Mouse (Mus musculus) cerebellum, adult (tissue): ENCODE results near the gene Cers2.
A peak's percentile ranks its signal among the peaks of the same experiment; 100 is the strongest.

Source experiments
- ATAC-seq: cut with Nextera tagmentation; 2 replicates; pipeline ENCODE4 v1.9.2; 2017; ENCODE audit warnings: mild to moderate bottlenecking, moderate library complexity, mixed read lengths; ENCODE audit not compliant: insufficient number of reproducible peaks, low FRiP score, low TSS enrichment

The Cers2 gene

DNA sequence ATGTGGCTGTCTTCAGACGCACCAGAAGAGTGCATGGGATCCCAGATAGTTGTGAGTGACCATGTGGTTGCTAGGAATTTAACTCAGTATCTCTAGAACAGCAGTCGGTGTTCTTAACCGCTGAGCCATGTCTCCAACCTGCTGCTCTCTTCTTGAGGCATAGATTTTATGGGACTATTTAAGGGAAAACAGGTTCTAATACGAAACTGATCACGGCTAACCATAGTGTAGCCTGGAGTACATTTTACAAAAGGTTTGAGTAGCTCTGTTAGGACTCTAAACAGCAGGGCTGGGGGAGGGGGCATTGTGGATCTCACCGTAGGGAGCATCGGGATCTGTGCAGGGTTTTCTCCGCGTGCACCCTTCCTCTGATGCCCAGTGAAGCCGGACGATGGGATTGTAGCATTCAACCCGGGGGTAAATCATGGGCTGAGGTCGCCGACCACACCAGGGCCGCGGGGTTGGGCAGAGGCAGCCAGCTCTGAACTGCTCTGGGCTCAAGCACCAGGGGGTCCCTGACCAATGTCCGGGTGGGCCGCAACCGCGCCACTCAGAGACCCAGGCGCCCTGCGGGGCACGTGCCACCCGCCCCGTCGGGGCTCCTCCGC is at the start of gene Cers2:
Gene Cers2, plus strand, starts transcription at position 306 of the 608 bp plus-strand sequence.
- peak; percentile 15; the same call in 1 of the 2 replicates for ATAC-seq

DNA sequence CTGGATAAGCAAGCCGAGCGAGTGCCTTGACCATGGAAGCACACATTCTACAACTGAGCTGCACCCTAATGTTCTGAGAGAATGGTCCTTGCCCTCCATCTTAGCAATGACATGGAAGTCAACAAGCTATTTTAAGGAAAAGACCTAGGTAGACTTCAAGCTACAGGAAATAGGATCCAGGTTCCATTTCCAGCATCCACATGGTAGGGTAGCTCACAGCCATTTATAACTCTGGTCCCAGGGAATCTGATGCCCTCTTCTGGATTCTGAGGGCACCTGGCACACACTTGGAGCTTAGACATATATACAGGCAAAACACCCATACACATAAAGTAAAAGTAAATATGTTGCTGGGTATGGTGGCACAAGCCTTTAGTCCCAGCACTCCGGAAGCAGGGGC is 48.5 kb upstream of the Cers2 start:
- ATAC-seq, result no peak

GRCm38 (mm10) chr3:95267855-95268254 is 46.7 kb upstream of the Cers2 start:
- no peak for ATAC-seq

DNA sequence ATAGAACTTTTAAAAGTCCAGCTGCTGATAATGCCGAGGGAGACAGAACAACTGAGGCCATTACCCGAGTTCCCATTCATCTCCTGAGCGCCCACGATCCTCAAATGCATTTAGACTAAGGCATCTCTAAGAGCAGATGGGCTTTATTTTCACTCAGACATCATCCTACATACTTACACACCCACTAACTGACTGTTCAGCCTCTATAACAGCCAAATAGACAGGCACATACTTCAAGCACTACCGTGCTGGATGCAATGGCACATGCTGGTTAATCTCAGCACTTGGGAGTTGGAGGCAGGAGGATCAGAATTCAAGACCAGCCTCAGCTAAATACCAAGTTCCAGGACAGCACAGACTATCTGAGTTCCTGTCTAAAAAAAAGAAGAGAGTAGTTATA is 44.8 kb upstream of the Cers2 start:
- no peak for ATAC-seq

- ATAC-seq, result no peak
Measured at GRCm38 (mm10) chr3:95270766-95271364, 43.7 kb upstream of the Cers2 start.

DNA sequence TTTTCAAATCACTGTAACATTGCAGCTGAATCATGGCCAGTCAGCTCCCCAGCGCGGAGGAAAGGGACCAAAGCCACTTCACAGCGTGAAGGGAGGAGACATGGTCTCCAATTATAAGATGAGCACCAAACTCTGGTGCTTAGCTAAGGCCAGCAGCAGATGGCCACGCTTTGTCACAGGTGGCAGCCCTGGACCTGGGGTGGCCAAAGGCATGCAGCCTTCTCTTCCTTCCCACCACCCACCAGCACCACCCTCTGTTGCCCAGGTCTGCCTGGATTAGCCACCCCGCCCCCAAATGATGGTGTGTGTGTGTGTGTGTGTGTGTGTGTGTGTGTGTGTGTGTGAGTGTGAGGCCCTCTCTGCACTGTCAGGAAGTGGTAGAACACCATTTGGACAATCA is 41.1 kb upstream of the Cers2 start:
- peak; percentile 92 for ATAC-seq

DNA sequence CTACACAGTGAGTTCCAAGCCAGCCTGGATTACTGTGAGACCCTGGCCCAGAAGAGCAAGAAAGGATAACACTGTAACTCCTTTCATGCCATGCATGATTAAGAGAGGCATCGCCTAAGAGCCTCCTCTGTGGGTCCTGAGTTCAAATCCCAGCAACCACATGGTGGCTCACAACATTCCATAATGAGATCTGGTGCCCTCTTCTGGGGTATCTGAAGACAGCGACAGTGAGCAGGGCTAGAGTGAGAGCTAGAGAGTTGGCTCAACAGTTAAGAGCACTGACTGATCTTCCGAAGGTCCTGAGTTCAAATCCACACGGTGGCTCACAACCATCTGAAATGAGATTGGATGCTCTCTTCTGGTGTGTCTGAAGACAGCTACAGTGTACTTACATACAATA is 40.1 kb upstream of the Cers2 start:
- ATAC-seq, result no peak

GRCm38 (mm10) chr3:95275161-95275560 is 39.4 kb upstream of the Cers2 start:
- no peak for ATAC-seq

- ATAC-seq, result no peak
Measured at GRCm38 (mm10) chr3:95276428-95276934, 38.1 kb upstream of the Cers2 start.

DNA sequence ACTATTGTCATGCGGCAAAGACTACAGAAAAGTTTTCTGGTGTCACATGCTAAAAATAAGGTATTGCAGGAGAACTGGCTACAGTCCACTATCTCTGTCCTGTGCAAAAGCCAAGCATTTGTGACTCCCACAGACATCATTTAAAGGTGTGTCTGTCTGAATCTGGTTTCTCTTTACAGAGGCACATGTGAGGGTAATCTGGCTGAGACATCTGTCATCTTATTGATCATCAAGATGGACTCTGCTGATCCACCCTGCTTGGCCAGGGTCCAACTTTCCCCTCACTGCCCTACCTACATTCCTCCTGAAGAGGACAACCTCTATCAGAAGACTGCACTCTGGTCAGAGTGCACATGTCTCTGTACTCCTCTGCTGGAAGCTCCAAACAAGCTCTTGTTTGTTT is 37.4 kb upstream of the Cers2 start:
- no peak for ATAC-seq

GRCm38 (mm10) chr3:95280747-95281146 is 33.8 kb upstream of the Cers2 start:
- ATAC-seq, result no peak

- ATAC-seq, result peak; percentile 70
Measured at GRCm38 (mm10) chr3:95281216-95282126, 33.1 kb upstream of the Cers2 start, which contains the start of the genes Mindy1 and Prune1. Gene Mindy1, plus strand, starts transcription at chr3:95281345. Gene Prune1, minus strand, starts transcription at chr3:95282076.

DNA sequence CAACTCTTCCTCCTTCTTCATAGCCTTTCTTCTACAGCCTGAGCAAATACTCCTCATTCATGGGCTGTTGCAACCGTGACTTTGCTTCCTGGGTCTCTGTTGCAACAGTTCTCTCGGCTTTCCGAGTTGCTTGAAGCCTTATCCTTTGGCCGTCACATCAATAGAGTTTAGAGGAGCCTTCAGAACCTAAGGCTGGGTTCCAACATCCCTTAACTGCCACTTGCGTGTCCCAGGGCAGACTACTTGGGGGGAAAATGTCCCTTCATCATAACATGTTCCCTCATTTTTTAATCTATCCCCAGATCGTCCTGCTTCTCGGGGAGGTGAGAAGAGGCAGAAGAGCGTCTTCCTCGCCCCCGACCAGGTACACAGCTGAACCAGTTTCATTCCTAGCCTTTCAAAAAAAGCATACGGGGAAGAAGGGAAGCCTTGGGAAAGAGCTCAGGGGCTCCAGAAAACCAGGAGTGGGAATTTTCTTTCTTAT is 32.2 kb upstream of the Cers2 start:
- no peak for ATAC-seq

DNA sequence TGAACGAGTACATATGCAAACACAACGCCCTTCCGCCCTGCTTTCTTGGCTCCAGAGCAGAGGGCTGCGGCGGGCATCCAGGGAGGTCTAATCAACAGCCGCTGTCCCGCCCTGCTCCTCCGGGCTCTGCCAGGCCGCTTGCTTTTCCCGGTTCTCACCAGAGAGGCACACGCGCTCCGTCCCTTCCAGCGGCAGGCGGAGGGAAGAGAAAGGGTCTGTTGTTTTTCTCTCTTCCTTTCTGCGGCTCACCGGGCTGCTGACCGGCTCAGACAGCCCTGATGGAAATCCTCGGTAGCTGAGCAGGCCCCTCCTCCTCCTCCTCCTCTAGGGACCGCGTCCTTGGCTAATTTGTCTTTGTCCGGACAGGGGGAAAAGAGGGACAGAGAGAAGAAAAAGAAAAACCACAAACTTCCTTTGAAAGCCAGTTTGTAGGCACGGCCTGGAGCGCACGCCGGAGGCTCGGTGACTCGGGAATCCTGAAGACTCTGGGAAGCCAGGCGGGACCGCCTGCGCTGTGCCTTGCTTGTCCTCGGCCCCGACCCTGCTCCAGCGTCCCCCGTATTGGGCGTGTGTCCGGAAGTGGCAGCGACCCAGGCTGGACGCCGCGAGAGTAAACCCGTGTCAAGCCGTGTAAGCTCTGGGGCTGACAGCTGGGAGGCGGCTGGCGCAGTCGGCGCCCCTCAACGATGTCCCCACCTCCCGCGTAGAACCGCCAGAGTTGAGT is 31.6 kb upstream of the Cers2 start:
- peak; percentile 68; the same call in 1 of the 2 replicates for ATAC-seq

DNA sequence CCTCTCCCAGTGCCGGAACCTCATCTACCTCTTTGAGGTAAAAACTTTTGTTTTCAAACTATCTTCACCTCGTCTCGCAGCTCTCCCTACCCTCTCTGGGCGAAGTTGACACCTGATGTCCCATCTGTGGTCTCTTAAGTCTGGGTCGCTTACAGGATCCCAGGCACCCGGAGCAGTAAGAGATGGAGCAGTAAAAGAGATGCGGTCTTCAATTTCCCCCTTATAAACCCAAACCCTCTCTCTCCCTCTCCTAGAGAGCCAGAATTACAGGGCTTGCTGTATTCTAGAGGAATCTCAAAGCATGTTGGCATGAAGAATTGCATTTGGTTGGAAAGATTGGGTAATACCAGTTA is 31.0 kb upstream of the Cers2 start:
- no peak for ATAC-seq

DNA sequence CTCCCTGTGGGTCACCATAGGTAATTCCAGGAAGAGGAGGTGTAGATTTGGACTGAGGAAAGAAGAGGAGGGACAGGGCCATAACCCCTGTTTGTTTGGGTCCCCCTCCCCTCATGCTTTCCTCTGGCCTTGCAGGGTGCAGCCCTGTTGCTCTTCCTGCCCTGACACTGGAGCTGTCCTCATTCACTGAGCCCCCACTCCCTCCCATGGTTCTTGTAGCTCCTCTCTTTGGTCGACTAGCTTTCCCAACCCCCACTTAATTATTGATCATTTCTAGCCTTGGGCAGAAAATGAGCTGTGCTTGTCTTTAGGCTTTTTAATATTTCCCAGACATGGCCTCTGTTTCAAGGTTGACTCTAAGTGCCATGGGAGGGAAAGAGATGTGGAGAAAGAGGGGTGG is 30.5 kb upstream of the Cers2 start:
- ATAC-seq, result no peak

GRCm38 (mm10) chr3:95284501-95285281 is 29.9 kb upstream of the Cers2 start:
- ATAC-seq, result no peak

GRCm38 (mm10) chr3:95285390-95285789 is 29.2 kb upstream of the Cers2 start:
- ATAC-seq, result no peak

DNA sequence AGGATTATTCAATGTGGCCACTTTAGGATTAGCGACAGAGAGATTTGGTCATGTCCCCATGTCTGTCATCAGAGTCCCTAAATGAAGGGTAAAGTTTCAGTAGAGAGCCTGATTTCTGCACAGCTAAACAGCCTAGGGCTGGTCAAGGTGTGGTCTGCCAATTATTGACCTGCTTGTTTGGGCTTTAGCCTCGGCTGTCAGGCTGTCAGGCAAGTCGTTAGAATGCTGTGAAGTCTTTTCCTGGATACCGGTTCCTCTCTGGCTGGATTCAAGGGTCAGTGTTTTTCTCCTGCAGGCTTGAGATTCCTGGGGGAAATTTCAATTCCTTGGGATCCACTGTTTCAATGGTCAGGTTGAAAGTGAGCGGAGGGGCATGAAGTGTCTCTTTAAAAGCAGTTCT is 28.6 kb upstream of the Cers2 start:
- ATAC-seq, result no peak

DNA sequence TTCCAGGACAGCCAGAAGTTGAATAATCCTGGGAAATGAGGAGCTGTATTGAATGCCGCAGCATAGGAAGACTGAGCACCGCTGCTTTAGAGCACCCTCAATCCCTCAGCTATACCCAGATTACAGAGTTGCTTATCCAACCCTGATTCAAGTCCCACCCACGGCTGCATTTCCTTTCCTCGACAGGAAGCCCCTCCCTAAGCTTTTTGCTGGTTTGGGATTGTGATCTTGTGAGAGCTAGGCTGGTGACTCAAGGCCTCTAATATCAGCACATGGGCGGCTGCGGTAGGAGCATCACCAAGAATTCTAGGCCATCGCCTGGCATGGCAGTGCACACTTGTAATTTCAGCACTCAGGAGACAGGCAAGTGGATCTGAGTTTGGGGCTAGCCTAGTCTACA is 28.1 kb upstream of the Cers2 start:
- no peak for ATAC-seq
